Mouse (Mus musculus) midbrain, embryonic 15.5 days (tissue): ENCODE data around the gene Cnot4. TPM values are rescaled to one million over a fixed set of nuclear protein-coding genes. Genes with fewer than 3 reads are reported as not detected.

ENCODE experiments used
- ATAC-seq: fragments of 200-750 bp; cut with Nextera tagmentation; replicated peaks from 2 replicates; pipeline ENCODE4 v1.8.0; 2017; ENCODE audit warnings: moderate TSS enrichment
- H3K27ac ChIP-seq: fragments of 300-500 bp; sonication (generic); 2 replicates; pipeline ENCODE4 v1.5.1; 2015; ENCODE audit warnings: mild to moderate bottlenecking, inconsistent platforms
- H3K27me3 ChIP-seq: fragments of 300-500 bp; sonication (generic); replicated peaks from 2 replicates; pipeline ENCODE4 v1.6.1; 2015; ENCODE audit warnings: inconsistent platforms
- H3K36me3 ChIP-seq: fragments of 300-500 bp; sonication (generic); replicated peaks from 2 replicates; pipeline ENCODE4 v1.6.1; 2015; ENCODE audit warnings: inconsistent platforms
- H3K4me1 ChIP-seq: fragments of 300-500 bp; sonication (generic); 2 replicates; pipeline ENCODE4 v1.6.1; 2015; ENCODE audit warnings: inconsistent platforms
- H3K4me2 ChIP-seq: fragments of 300-500 bp; sonication (generic); 2 replicates; pipeline ENCODE4 v1.6.1; 2015; ENCODE audit warnings: inconsistent platforms, mild to moderate bottlenecking, moderate library complexity
- H3K4me3 ChIP-seq: fragments of 300-500 bp; sonication (generic); 2 replicates; pipeline ENCODE4 v1.5.1; 2015; ENCODE audit warnings: mild to moderate bottlenecking, inconsistent platforms
- H3K9ac ChIP-seq: fragments of 300-500 bp; sonication (generic); 2 replicates; pipeline ENCODE4 v1.6.1; 2015; ENCODE audit warnings: mild to moderate bottlenecking, inconsistent platforms
- H3K9me3 ChIP-seq: fragments of 300-500 bp; sonication (generic); 2 replicates; pipeline ENCODE4 v1.6.1; 2016; ENCODE audit warnings: inconsistent platforms
- WGBS: fragments of 180-500 bp; shearing (Covaris S2); methylation state at CpG from one replicate; pipeline ENCODE4 v1.1.7; 2015; ENCODE audit warnings: mixed read lengths; 5-methylcytosine and 5-hydroxymethylcytosine counted together
- polyA plus RNA-seq: library from polyadenylated mRNA; unstranded; fragments of >200 nt; fragmentation: Nextera tagmentation; extraction: Ambion mirVana; gene quantifications from 2 replicates; pipeline ENCODE4 v1.2.1, GENCODE M21; 2015

Cnot4 gene
- polyA plus RNA-seq, 1 experiment from 2014 or later, result 34.7 TPM

GRCm38 (mm10) chr6:35133246-35133578 lies 312 bp downstream of the Cnot4 start:
- no peaks in the 10 kb centered on the region for H3K27me3 ChIP-seq
- H3K9ac ChIP-seq, result peak overlapping the region; percentile 62
- H3K4me2 ChIP-seq, result peak overlapping the region; percentile 74
- peak overlapping the region; percentile 91 for H3K27ac ChIP-seq
- peak; percentile 94 for ATAC-seq
- no peaks in the 10 kb centered on the region for H3K36me3 ChIP-seq
- WGBS, result under 1% methylated on average over 25 of the region's 25 CpGs
- peak overlapping the region; percentile 62 for H3K4me3 ChIP-seq
- H3K9me3 ChIP-seq, result no peaks in the 10 kb centered on the region
- H3K4me1 ChIP-seq, result peaks cover 25% of the 10 kb centered on the region

DNA sequence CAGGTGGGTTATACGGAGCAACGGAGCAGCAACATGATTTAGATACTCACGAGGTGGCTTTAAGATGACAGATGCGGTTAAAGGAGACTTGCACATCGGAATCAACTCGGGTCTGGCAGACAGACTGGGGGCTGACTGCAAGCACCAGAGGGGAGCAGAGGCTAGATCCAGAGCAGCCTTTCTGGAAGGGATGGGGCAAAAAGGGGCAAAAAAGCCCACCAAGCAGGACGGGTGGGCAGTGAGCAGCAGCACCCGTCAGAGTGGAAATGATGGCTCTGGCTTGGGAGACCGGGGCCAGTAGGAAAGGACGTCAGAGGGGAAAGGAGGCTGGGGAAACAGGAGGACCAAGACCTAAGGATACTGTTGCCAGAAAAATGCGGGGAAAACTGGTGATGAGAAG lies 718 bp downstream of the Cnot4 start:
- peak overlapping the region; percentile 62 for H3K9ac ChIP-seq
- H3K4me1 ChIP-seq, result peaks cover 25% of the 10 kb centered on the region
- H3K27ac ChIP-seq, result peak overlapping the region; percentile 91
- no peaks in the 10 kb centered on the region for H3K36me3 ChIP-seq
- peak overlapping the region; percentile 74 for H3K4me2 ChIP-seq
- H3K9me3 ChIP-seq, result no peaks in the 10 kb centered on the region
- H3K4me3 ChIP-seq, result peak overlapping the region; percentile 62
- no peaks in the 10 kb centered on the region for H3K27me3 ChIP-seq
- 2% methylated on average over 11 of the region's 11 CpGs for WGBS
- peak; percentile 18 for ATAC-seq

- H3K27me3 ChIP-seq, result no peaks in the 10 kb centered on the region
- no peak overlapping the region for H3K4me3 ChIP-seq
- 93% methylated on average over 2 of the region's 2 CpGs for WGBS
- no peaks in the 10 kb centered on the region for H3K4me1 ChIP-seq
- H3K9ac ChIP-seq, result no peak overlapping the region
- no peak for ATAC-seq
- H3K9me3 ChIP-seq, result no peaks in the 10 kb centered on the region
- no peaks in the 10 kb centered on the region for H3K36me3 ChIP-seq
- H3K27ac ChIP-seq, result no peak overlapping the region
- no peak overlapping the region for H3K4me2 ChIP-seq
These were observed 11.0 kb downstream of the Cnot4 start for GRCm38 (mm10) chr6:35122488-35122887.

DNA sequence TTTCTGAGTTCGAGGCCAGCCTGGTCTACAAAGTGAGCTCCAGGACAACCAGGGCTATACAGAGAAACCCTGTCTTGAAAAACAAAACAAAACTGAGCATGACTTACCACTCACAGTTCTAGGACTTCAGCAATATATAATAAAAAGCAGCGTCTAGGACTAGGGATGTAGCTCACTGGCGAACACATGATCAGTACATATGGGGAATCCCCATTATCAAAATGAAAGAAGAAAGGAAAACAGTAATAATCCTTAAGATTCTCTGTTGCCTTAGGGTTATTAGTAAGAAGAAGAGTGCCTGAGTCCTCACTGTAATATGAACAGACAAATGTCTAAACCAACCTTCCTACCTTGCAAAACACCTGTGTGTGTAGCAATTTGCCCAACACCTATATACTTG lies 11.6 kb downstream of the Cnot4 start:
- Histone ChIP-seq H3K27me3 (no peaks in the 10 kb centered on the region), H3K9ac (no peak overlapping the region), H3K27ac (no peak overlapping the region), H3K36me3 (no peaks in the 10 kb centered on the region), H3K4me3 (no peak overlapping the region), H3K4me2 (no peak overlapping the region), H3K4me1 (no peaks in the 10 kb centered on the region), H3K9me3 (no peaks in the 10 kb centered on the region)
- no peak for ATAC-seq
- WGBS, result 97% methylated on average over 3 of the region's 3 CpGs

- H3K27me3 ChIP-seq, result no peaks in the 10 kb centered on the region
- H3K27ac ChIP-seq, result no peak overlapping the region
- H3K9ac ChIP-seq, result no peak overlapping the region
- H3K9me3 ChIP-seq, result no peaks in the 10 kb centered on the region
- 95% methylated on average over 1 of the region's 1 CpGs for WGBS
- H3K4me3 ChIP-seq, result no peak overlapping the region
- H3K4me2 ChIP-seq, result no peak overlapping the region
- no peaks in the 10 kb centered on the region for H3K4me1 ChIP-seq
- ATAC-seq, result no peak
- 0 out of 2 replicates have a peak, but pooled peaks cover 2% of the 10 kb centered on the region for H3K36me3 ChIP-seq
These were observed 31.1 kb downstream of the Cnot4 start for GRCm38 (mm10) chr6:35102457-35102856.

- WGBS, result 100% methylated on average over 3 of the region's 3 CpGs
- no peaks in the 10 kb centered on the region for H3K27me3 ChIP-seq
- H3K9me3 ChIP-seq, result no peaks in the 10 kb centered on the region
- ATAC-seq, result no peak
- H3K4me1 ChIP-seq, result no peaks in the 10 kb centered on the region
- no peak overlapping the region for H3K9ac ChIP-seq
- no peak overlapping the region for H3K4me3 ChIP-seq
- no peaks in the 10 kb centered on the region for H3K36me3 ChIP-seq
- no peak overlapping the region for H3K27ac ChIP-seq
- H3K4me2 ChIP-seq, result no peak overlapping the region
These were observed 48.6 kb downstream of the Cnot4 start for GRCm38 (mm10) chr6:35084927-35085326.

GRCm38 (mm10) chr6:35075148-35075547 lies 58.4 kb downstream of the Cnot4 start:
- ATAC-seq, result no peak
- Histone ChIP-seq H3K9me3 (no peaks in the 10 kb centered on the region), H3K36me3 (0 out of 2 replicates have a peak, but pooled peaks cover 6% of the 10 kb centered on the region), H3K27ac (no peak overlapping the region), H3K4me1 (no peaks in the 10 kb centered on the region), H3K4me3 (no peak overlapping the region), H3K27me3 (no peaks in the 10 kb centered on the region), H3K9ac (no peak overlapping the region), H3K4me2 (no peak overlapping the region)
- 96% methylated on average over 9 of the region's 9 CpGs for WGBS

DNA sequence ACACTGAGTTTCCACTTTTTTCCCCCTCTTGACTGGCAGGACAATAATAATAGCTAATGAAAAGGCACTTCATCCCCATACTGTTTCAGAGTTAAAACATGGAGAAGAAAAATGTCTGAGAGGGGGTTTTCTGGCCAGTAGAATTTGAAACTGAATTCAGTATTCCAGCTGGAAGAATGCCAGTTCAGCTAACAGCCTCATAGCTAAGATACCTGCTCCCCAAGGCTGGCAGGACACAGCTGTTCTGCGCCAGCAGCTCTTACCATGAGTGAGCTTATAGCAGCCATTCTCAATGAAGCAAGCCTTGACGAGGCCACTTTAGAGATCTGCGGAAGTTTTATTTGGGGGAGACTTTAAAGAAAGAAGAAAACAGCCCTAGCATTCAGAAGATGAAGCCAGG lies 62.3 kb downstream of the Cnot4 start:
- no peak overlapping the region for H3K4me2 ChIP-seq
- ATAC-seq, result no peak
- H3K36me3 ChIP-seq, result peaks cover 10% of the 10 kb centered on the region; the same call in 1 of the 2 replicates
- H3K4me3 ChIP-seq, result no peak overlapping the region
- 83% methylated on average over 3 of the region's 3 CpGs for WGBS
- no peaks in the 10 kb centered on the region for H3K4me1 ChIP-seq
- H3K27me3 ChIP-seq, result no peaks in the 10 kb centered on the region
- H3K9me3 ChIP-seq, result no peaks in the 10 kb centered on the region
- H3K9ac ChIP-seq, result no peak overlapping the region
- no peak overlapping the region for H3K27ac ChIP-seq

DNA sequence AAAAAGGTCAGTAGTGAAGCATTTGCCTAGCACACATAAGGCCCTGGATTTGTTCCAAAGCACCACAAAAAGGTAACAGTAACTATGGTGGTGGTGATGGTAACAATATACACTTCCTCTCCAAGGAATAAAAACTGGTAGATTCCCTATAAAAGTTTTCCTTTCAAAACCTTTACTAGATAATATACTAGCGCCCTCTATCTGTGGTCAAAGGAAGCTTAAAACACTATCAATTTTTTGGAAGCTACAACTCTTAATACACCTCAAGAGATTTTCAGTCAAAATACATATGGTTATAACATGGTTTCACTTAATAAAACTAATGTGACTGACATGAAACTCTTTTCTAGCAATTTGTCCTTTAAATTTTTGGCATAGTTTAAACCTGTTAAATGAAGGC lies 71.1 kb downstream of the Cnot4 start:
- Histone ChIP-seq H3K4me1 (no peaks in the 10 kb centered on the region), H3K9ac (no peak overlapping the region), H3K4me3 (no peak overlapping the region), H3K9me3 (no peaks in the 10 kb centered on the region), H3K36me3 (0 out of 2 replicates have a peak, but pooled peaks cover 7% of the 10 kb centered on the region), H3K27ac (no peak overlapping the region), H3K27me3 (no peaks in the 10 kb centered on the region), H3K4me2 (no peak overlapping the region)
- 29% methylated on average over 1 of the region's 1 CpGs for WGBS
- no peak for ATAC-seq

- Histone ChIP-seq H3K9me3 (no peaks in the 10 kb centered on the region), H3K4me2 (no peak overlapping the region), H3K36me3 (no peaks in the 10 kb centered on the region), H3K4me1 (no peaks in the 10 kb centered on the region), H3K27ac (no peak overlapping the region), H3K4me3 (no peak overlapping the region), H3K9ac (no peak overlapping the region), H3K27me3 (no peaks in the 10 kb centered on the region)
- ATAC-seq, result no peak
- WGBS, result 86% methylated on average over 1 of the region's 1 CpGs
These were observed 90.4 kb downstream of the Cnot4 start for GRCm38 (mm10) chr6:35043127-35043526.

- Histone ChIP-seq H3K4me1 (no peaks in the 10 kb centered on the region), H3K4me2 (no peak overlapping the region), H3K36me3 (no peaks in the 10 kb centered on the region), H3K9ac (no peak overlapping the region), H3K27me3 (no peaks in the 10 kb centered on the region), H3K27ac (no peak overlapping the region), H3K9me3 (no peaks in the 10 kb centered on the region), H3K4me3 (no peak overlapping the region)
- WGBS, result 95% methylated on average over 11 of the region's 11 CpGs
- no peak for ATAC-seq
These were observed 100.2 kb downstream of the Cnot4 start for GRCm38 (mm10) chr6:35033341-35033740.

DNA sequence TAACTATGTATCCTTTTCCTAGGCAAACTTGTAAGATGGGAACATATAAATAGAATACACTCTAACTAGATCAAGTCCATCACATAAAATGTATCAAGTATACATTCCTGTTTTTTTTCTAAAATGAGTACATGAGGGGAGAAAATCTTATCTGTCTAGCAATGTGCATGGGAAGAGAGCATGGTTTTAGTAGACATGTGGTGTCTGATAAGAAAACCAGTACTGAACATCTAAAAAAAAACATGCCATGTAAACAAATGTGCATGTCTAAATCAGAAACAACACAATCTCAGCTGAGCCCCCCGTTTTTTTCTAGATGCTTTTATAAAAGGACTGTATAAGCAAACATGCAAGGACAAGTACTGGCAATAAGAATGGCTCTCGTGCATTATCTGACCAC lies 100.8 kb downstream of the Cnot4 start:
- Histone ChIP-seq H3K27me3 (no peaks in the 10 kb centered on the region), H3K4me2 (no peak overlapping the region), H3K27ac (no peak overlapping the region), H3K4me1 (no peaks in the 10 kb centered on the region), H3K4me3 (no peak overlapping the region), H3K9me3 (no peaks in the 10 kb centered on the region), H3K36me3 (no peaks in the 10 kb centered on the region), H3K9ac (no peak overlapping the region)
- no peak for ATAC-seq
- WGBS, result 85% methylated on average over 2 of the region's 2 CpGs

DNA sequence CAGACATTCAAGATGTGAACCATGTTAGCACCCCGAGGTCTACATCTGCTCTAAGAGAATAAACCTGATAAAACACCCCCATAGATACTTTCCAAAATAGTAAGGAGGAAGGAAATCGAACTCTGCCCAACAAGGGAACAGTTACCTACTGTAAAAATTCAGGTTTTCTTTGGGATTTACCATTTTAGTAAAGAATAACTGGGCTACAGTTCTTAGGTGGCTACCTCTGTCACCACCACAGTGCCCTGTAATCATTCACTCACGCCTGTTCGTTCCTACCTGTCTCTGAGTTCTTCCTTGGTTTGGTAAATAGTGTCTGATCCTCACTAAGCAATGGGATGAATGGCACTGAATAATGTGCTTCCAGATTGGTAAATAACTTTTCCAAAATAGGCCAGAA lies 102.7 kb downstream of the Cnot4 start:
- WGBS, result 96% methylated on average over 4 of the region's 4 CpGs
- Histone ChIP-seq H3K36me3 (no peaks in the 10 kb centered on the region), H3K27ac (no peak overlapping the region), H3K9me3 (no peaks in the 10 kb centered on the region), H3K27me3 (no peaks in the 10 kb centered on the region), H3K4me1 (no peaks in the 10 kb centered on the region), H3K4me2 (no peak overlapping the region), H3K4me3 (no peak overlapping the region), H3K9ac (no peak overlapping the region)
- no peak for ATAC-seq

GRCm38 (mm10) chr6:35030226-35030625 lies 103.3 kb downstream of the Cnot4 start:
- Histone ChIP-seq H3K27me3 (no peaks in the 10 kb centered on the region), H3K27ac (no peak overlapping the region), H3K9ac (no peak overlapping the region), H3K4me1 (no peaks in the 10 kb centered on the region), H3K9me3 (no peaks in the 10 kb centered on the region), H3K36me3 (no peaks in the 10 kb centered on the region), H3K4me3 (no peak overlapping the region), H3K4me2 (no peak overlapping the region)
- ATAC-seq, result no peak
- 84% methylated on average over 6 of the region's 6 CpGs for WGBS
